Mouse (Mus musculus): Measurements from ENCODE around the gene Mbtps1. TPM values are rescaled to one million over a fixed set of nuclear protein-coding genes. Genes with fewer than 3 reads are reported as not detected.

The Mbtps1 gene
- total RNA-seq, 2 experiments from 2014 or later, result 89.2 to 106 TPM

DNA sequence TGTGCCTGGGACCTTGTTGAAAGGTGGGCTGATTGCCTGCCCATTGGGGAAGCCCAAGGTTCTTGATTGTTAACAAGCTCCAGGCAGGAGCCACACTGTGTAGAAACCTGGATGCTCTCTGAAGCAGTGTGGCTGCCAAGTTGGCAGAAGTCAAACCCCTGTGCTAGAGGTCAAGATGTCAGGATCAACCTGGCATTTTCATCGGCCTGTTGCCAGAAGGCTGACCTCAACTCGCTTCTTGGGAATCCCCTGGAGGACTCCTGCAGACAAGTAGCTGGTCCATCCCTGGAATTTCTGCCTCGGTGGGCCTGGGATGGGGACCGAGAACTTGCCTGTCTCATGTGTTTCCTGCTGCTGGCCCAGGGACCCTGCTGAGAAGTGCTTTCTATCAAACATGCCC lies 56.4 kb downstream of the Mbtps1 start:
- no peak for DNase-seq

DNA sequence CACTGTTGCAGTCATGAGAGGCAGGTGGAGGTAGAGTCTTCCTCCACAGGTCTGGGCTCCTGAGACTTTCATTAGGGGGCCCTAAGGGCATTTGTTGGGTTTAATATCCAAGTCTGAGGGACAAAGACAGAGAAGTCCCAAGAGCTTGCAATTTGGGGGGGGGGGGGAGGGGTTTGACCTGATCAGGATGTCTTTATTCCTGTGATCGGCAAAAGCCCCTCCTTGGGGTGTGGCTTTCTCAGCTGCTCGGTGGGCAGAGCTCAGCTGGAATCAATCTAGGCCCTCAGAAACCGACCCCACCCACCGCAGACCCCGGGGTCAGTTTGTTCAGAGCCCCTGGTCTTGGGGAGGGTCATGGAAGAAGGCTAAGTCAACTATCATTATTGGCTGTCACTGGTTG lies 56.9 kb downstream of the Mbtps1 start, which contains the start of gene Slc38a8:
Slc38a8 (minus strand) TSS at position 101 of the 400 bp plus-strand sequence.
- no peak for DNase-seq

DNA sequence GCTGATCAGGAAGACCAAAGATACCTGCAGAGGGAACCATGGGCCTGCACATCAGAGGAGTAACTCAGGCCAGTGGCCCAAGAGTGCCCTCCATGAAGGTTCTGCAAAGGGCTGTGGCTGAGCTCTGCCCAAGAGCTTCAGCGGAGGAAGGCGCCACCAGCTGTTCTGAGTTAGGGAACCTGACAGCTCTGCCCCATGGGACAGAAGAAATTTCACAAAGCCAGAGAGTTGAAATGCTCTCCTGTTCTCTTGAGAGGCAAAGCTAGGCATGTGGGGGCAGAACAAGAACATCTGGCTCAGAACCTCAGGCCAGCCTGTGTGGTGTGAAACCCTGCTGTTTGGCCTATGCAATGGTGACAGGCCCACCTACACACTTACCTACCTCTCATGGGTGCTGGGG lies 58.7 kb downstream of the Mbtps1 start:
- DNase-seq, result no peak

DNA sequence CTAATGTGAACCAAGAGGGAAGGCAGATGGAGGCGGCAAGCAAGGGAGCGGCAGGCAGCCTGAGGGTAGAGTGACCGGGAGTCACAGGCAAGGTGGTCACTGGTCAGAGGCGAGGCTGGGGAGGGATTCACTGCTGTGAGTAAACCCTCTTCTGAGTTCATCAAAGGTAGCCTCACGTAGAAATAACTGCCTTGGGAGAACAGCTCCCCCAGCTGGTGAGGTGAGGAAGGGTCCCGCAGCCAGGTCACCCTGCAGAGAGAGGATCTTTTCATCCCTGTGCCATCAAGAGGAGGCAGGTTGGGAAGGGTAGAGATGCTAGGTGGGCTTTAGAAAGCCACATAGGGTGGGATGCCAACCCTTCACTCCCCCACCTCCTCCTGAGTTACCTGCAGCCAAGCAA lies 61.7 kb downstream of the Mbtps1 start:
- DNase-seq, result peak; percentile 67 to 72

DNA sequence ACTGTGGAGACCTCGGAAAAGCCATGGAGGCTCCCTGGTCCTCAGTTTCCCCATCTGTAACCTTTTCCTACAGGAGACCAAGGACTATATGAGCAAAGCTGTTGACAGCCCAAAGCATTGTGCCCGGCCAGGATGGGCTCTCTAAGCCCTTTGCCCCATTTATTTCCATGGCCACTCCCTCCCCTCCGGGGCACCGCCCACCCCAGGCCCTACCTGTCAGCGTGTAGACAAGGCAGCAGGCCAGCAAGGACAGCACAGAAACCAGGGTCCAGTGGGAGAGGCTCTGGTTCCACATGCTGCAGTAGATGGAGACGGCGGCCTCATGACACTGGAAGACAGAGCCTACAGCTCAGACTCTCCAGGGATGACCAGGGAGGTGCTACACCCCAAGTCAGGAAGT lies 71.4 kb downstream of the Mbtps1 start:
- DNase-seq, result no peak

DNA sequence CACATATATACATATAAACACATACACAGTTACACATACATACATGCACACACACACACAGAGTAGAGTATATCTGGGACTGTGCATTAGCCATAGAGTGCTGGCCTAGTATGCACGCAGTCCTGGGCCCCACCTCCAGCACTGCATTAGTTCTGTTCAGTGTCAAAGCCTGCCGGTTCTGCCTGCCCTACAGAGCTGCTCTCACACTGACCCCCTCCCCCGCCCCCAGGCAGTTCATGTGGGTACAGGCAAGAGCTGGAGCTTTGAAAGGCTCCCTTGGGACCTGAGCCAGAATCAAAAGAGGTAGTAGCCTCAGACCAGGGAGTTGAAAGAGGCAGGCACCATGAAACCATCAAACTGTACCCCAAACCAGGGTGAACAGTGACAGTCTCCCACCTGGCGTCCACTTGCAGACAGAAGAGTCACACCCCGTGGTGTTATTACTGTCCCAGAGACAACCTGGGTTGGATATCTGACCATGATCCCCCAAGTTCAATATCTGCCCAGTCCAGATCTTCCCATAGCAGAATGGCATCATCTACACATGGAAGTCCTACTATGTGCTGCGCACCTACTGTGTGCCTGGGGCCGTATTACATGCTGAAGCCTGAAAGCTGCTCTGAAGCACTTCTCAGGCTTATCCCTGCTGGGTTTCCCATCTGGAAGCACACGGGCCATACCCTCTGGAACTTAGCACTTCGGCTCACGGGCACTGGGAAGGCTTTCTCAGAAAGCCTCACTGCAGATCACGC lies 74.2 kb downstream of the Mbtps1 start:
- no peak for DNase-seq

DNA sequence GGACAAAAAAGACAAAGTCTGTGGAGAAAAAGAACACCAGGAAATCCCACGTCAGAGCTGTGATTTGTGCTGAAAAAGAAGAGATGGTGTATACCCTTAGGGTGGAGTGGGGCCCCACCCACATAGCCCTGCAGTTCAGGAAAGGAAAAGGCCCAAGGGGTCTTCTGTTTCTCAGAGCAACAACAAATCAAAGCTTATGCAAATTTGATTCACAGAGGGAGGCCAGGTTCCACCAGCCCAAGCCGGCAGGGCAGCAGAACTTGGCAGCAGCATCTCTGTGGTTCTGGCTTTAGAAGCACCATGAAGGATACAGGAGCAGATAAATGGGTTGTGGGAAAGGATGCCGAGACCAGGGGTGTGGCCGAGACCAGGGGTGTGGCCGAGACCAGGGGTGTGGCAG lies 79.9 kb downstream of the Mbtps1 start:
- DNase-seq, result no peak

DNA sequence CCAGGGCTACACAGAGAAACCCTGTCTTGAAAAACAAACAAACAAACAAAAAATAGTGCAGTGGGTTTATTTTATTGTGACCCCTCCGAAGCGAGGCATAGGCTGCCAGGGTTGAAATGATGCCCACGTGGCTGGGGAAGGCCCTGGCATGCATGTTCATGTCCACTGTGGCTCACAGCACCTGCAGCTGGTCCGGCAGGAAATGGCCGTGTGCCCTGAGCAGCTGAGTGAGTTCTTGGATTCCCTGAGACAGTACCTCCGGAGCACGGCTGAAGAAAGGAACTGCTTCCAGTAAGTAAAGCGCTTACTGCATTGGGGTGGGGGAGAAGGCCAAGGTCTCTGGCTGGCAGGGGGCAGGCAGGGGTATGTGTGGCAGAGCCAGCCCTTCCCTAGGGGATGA lies 90.4 kb downstream of the Mbtps1 start:
- no peak for DNase-seq

DNA sequence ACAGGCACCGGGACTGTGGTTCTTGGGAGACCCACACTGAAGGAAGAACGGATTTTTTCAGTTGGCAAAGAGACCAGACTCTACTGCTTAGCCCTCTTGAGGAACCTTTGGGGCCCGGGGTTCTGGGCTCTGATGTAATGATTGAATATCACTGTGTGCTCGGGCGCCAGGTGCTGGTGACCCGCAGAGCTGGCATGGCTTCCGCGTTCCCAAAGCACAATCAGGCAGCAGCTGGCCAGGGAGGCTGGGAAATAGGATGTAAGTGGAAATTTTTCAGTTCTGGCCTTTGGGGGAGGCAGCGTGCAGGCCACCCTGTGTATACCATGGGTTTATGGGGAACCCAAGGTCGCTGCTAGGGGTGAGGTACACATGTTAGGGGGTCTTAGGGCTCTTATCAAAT lies 91.7 kb downstream of the Mbtps1 start:
- DNase-seq, result no peak

DNA sequence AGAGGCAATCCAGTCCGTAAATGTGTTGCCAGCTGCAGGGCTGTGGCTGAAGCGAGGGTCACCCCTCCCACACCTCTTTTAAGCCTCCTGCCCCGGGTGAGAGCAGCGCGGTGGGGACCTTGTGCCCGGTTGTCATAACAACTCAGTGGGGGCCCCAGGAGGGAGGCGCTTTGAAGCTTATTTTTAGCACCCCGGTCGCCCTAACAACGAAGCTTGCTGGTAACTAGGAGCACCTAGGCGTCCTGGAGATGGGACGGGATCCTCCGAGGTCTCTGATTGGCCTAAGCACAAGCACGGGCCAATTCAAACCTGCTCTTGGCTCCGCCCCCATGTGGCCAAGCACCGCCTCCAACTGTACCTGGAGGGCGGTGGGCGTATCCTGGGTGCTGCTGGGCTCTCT lies 92.4 kb downstream of the Mbtps1 start:
- DNase-seq, result peak in 1 of 2 experiments; percentile 45

DNA sequence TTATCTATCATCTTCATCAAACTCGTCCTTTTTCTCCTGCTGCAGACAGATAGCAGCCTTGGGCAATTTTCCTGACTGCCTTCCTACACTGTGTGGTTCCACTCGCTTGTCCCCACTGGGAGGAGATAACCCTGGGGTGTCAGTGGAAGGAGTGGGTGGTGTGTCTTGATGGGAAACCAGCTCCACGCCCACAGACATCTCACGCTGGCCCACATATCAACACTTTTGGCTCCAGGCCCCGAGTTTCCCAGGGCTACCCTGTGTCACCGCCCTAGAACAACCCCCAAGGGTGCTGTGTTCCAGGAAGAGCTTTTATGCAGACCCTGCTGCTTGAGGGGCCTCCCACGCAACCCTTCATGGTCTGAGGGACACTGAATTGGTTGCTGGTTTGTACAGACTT lies 94.8 kb downstream of the Mbtps1 start:
- DNase-seq, result no peak

DNA sequence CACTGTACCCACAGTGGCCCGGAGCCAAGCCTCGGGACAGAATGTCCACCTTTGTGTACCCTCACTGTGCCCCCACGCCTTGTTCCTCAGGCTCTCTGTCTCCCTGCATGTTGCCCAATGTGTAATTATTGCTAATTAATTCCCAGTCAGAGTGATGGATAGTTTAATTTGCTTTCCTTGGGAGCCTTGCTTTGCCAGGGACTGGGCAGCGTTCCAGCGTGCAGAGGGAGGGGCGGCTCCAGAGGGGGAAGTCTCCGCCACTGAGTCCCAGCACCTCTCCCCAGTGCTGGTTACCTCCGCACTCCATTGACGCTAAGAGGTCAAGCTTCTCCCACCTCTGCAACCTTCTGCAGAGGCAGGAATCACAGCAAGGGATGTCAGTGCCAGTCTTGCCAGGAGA lies 97.2 kb downstream of the Mbtps1 start:
- DNase-seq, result no peak

DNA sequence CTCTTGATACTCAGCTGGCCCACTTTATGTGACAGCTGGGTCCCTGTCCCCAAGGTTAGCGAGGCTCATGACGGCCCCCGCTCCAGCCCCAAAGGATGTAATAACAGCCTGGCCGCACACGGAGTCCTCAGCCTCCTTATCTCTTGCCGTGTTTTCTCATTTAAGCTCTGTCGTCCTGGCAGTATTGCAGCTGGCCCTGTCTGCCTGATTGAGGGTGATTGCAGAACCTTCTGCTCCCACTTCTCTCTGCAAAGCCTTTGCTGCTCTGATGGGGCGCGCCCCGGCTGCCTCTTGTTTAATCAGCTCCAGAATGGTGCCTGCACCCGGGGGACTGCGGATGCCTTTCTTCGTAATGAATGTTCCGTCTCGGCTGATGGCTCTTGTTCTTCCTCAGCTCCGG lies 98.8 kb downstream of the Mbtps1 start:
- DNase-seq, result no peak

Other genes with a start within 250 kb of the Mbtps1 start
- gene Hsbp1, start 214.2 kb downstream of the Mbtps1 start, total RNA-seq (2021), result 100 to 1,000 TPM; 199 to 210 TPM
- 10 to 100 TPM; 42.2 to 57.9 TPM for gene Mlycd, start 163.9 kb downstream of the Mbtps1 start, total RNA-seq (2021)
- 100 to 1,000 TPM in 1 of 2 experiments, 10 to 100 TPM in 1; 60.9 to 140 TPM for gene Osgin1, start 124.6 kb downstream of the Mbtps1 start, total RNA-seq (2021)
- gene Necab2, start 112.0 kb downstream of the Mbtps1 start, total RNA-seq (2021), result 1 to 10 TPM; 5.4 to 7.3 TPM
- gene Slc38a8, start 57.0 kb downstream of the Mbtps1 start, total RNA-seq (2021), result under 1 TPM in 1 of 2 experiments, not detected in 1; 0.40 TPM
- gene Hsdl1, start 16.4 kb upstream of the Mbtps1 start, total RNA-seq (2021), result 10 to 100 TPM; 22.7 to 52.4 TPM
- gene Dnaaf1, start 16.5 kb upstream of the Mbtps1 start, total RNA-seq (2021), result under 1 TPM in 1 of 2 experiments, not detected in 1; 0.10 TPM
- gene Taf1c, start 46.5 kb upstream of the Mbtps1 start, total RNA-seq (2021), result 10 to 100 TPM; 11.4 to 12.5 TPM
- gene Adad2, start 54.0 kb upstream of the Mbtps1 start, total RNA-seq (2021), result not detected
- under 1 TPM; 0.30 to 0.33 TPM for gene Kcng4, start 76.9 kb upstream of the Mbtps1 start, total RNA-seq (2021)
- gene Wfdc1, start 107.6 kb upstream of the Mbtps1 start, total RNA-seq (2021), result 10 to 100 TPM in 1 of 2 experiments, 1 to 10 TPM in 1; 9.7 to 15.6 TPM
- under 1 TPM; 0.17 to 0.46 TPM for gene Atp2c2, start 141.3 kb upstream of the Mbtps1 start, total RNA-seq (2021)
- 10 to 100 TPM; 11.0 to 17.4 TPM for gene Tldc1, start 219.7 kb upstream of the Mbtps1 start, total RNA-seq (2021)

Measured in adrenal gland, postnatal 36 days (tissue).